Mouse (Mus musculus) 416B (cell line): ENCODE results near the gene Rapgef4.

ENCODE experiments used
- DNase-seq: peaks from one replicate; pipeline ENCODE4 v3.0.0; 2011; ENCODE audit warnings: low read depth

Rapgef4 gene

DNA sequence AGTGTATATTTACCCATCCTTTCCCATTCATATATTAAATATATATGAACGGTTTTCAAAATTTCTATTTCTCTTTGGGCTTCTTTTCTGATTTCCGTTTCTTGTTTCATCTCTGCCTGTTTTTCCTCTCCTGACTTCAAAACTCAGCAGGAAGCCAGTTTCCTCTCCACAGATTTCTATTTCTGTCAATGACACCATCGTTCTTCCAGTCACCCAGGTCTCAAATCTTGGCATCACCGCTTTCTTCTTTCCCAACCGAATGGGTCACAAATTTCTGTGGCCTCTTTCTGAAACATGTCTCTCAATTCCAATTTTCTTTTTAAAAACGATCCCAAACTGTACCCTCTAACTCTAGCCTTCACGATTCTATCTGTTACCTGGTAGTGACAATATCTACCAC lies 303.6 kb downstream of the Rapgef4 start:
- DNase-seq = no peak

DNA sequence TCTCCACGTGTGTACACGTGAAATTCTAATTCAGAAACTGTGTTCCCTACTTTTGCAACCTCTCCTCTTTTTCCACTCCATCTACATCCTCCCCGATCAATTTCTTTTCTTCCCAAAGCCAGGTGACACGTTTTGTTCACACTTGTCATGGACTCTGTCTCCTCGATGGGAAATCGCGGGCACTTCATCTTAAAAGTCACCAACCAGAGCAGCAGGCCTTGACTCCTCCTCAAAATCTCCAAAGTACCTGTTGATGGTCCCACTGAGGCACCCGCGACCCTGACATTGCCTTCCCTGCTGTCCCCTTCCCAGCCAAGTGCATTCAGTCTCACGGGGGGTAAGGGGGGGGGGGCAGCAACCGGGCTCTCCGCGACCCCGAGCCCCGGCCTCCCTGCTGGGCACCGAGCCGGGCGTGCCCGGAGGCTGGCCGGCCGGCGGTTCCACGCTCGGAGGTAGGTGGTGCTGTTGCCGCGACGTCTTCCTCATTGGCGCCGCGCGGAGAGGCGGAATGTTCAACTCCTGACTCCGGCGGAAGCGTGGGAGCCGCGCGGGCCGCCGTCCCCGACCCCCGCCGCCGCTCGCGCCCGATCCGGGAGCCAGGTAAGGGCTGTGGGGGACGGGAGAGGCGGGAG lies 304.3 kb downstream of the Rapgef4 start, which contains the start of gene Map3k20:
Gene Map3k20, plus strand, starts transcription at position 382 of the 632 bp plus-strand sequence.
- peak; percentile 62 for DNase-seq

DNA sequence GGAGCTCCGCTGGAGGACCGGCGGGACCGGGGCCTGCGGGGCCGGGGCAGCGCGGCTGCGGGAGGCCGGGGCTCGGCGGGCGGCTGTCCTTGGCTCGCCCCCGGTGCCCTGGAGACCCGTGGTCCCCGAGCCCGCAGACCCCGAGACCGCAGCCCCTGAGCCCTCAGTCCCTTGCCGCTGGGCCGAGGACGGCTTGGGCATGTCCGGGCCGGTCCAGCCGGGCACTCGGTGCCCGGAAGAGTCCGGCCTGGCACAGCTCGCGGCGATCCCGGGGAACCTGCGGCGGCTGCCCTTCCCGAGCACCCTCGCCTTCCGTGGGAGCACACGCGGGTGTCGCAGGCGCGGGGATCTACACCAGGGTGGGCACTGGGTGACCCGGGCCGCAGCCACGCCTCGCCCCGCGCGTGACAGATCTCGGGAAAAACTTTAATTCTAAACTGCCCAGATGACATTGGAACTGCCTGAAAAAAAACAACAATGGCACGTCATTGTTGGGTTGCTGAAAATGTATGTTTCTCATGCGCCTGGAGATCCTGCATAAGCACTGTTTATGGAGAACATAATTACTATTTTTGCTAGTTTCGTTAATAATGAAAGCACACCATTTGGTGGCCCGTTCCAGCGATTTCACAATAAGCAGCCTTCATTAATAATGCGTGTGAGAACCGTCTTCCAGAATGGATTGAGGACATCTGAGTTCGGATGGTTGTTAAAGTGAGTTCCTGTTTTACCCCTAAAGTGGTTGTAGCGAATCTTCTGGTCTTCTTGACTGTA lies 305.0 kb downstream of the Rapgef4 start:
- DNase-seq = peak; percentile 69

DNA sequence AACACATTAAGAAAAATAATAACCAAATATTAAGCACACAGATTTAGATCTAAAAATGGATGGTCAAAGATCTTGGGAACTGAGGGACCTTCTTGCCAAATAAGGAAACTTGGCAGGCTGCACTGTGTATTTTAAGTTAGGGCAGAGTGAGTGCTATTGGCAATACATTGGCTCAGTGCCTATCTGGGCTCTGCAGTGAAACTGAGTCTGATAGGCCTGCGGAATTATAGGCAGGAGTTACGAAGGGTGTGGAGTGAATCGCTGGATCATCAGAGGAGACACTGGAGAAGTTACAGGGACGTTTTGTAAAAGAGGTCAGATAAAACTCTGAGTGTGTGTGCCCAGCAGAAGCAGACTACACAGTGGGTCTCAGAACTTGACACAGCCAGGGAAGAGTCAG lies 306.1 kb downstream of the Rapgef4 start:
- DNase-seq = peak; percentile 84

DNA sequence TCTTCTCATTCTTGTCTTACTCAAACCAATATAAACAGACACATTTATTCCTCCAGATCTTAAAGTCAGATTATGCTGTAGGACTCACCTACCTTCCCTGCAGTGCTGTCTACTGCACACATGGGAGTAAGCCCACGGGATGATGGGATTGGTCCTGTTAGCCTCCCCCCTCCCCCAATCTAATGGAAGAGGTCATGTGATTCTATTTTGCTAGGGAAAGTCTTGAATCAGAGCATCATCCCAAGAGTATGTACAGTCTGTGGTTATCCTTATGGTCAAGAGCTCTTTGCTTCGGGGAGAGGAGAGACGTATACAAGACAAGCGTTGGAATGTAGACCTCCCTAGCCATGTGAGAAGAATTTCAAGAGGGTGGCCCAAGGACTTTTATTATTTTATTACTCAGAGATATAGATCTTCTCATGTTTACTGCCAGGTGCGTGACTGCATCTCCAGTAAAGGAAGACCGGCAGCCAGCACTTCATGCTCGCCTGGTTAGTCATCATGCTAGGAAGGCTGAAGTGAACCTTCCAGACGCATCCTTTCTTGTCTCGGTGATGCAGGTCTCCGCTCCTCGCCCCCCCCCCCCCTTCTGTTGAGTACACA lies 308.0 kb downstream of the Rapgef4 start:
- no peak for DNase-seq

DNA sequence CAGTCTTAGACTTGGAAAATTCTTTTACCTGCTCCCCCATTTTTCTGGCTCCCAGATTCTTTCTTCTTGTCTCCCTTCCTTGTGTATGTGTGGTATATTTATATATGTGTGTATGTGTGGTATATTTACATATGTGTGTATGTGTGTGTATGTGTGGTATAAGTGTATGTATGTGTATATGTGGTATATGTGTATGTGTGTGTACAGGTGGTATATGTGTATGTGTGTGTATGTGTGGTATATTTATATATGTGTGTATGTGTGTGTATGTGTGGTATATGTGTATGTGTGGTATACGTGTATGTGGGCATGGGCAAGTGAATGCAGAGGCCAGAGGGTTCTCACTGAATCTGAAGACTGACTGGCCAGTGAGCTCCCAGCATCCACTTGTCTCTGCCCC lies 310.1 kb downstream of the Rapgef4 start:
- no peak for DNase-seq

DNA sequence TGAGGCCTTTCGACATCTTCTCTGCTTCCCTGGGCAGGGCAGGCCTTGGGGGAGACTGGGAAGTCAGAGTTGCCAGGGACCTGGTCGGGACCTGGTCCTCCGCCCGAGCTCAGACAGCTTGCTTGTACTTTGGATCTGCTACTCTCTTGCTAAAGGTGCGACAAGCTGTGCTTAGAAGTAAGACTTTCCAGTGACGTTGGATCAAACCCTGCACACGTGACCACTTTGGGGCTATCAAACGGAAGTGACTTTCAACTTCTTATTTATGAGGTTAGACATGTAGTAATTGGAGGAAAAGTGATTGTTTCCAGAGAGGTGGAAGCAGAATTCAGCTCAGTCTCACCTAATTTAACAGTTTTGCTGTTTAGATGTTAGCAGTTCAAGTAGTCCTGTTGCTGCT lies 311.5 kb downstream of the Rapgef4 start:
- no peak for DNase-seq

DNA sequence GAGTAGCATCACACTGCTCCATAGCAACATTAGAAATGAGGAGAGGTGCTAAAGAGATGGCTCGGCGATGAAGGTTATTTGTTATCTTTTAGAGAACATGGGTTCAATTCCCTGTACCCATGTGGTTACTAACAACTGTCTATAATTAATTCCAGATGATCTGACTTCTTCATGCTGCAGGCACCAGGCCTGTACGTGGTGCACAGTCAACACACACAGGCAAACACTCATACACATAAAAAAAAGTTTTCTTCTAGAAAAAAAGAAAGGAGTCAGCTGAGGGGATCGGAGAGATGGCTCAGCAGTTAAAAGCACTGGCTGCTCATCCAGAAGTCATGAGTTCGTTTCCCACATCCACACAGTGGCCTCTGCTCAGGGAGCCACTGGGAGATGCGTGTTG lies 314.0 kb downstream of the Rapgef4 start:
- DNase-seq = no peak

DNA sequence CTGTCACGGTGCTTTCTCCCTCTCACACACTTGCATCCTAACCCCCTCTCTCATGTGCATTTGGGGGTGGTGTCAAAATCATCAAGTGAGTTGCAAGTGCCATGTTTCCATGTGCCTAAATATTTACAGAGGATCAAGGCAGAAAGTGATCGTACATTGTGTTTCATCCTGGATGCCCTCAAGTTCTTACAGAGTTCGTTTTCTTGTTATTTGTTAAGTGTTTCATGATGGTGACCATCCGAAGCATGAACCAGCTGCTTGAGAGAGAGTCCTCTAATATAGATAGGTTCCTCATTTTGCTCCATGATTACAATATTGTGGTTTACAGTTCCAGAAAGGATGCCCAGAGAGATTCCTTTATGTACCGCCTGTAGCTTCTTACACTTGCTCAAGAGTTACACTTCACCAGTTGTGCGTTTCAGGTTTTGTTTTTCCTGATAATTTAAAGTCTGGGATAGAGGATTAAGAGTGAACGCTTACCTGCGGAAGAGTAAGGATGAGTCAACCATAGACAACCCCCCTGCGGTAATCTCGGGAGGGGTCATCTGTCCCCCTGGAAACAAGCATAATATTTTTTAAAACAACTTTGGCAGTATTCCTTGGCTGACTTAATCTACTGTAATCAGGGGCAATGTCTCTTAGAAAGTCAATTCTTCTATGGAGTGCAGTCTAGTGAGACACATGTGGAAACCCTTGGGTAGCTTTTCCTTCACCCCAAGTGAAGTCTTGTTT lies 316.1 kb downstream of the Rapgef4 start:
- no peak for DNase-seq

DNA sequence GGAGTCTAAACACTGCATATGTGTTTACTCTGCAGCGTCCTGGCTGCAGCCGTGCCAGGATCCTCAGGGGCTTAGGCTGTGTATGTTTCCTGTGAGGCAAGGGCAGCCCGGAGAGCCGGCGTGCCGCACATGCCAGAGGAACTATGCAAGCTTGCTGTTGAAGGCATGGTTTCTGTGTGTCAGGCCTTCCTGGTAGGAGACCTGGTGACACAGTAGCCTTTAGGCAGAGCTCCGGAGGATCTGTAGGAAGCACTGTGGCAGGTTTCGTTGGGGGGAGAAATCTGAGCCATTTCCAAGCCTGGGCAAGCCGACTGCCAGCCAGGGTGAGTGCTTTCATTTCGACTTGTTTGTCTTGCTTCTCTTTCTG lies 316.7 kb downstream of the Rapgef4 start:
- DNase-seq = no peak

DNA sequence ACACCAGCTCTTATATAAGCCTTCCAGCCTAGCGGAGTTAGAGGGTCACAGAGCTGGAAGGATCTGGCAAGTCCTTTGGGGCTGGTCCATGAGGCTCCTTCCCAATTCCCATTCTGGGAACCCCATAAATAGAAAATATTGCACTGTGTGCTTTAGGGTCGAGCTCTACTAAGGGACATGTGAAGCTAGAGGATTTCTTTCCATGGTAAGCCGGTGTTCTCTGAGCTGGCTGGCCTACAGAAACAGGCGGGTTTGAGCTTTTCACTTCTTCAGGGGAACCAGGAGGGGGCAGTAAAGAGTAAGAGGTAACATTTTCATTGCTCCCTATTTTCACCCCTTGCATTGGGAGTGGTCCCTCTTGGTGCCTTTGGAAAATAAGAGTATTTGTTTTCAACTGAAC lies 317.4 kb downstream of the Rapgef4 start:
- peak; percentile 61 for DNase-seq

DNA sequence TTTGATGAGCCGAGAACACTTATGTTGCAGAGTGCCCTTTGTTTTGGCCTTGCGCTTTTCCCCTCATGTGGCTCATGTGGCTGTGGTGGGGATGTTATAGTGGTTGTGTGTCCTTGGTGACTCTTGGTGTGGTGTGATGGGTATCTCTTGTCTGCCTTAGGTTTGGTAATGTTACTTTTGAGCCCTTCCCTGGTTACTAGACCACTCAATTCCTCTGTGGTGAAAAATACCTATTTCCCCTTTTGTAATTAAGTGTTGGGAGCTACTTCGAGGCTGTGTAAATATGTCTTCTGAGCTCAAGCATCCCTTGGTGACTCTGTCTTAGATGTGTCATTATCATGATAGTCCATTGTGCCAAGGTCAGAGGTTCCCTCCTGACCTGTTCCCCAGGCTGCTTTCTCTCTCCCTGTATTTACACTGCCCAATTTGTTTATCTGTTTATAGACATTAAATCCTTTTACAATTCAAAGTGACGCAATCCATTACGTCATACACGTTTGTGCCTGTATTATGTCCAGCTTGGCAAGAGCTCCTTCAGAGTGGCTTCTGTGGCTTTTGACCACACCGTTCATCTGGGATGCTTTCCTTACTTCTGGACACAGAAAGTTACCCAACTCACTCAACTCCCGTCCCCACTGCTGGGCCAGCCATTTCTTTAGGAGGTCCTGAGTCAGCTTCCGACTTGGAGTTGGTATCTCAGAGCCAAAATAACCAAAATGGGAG lies 320.3 kb downstream of the Rapgef4 start:
- peak; percentile 85 for DNase-seq

DNA sequence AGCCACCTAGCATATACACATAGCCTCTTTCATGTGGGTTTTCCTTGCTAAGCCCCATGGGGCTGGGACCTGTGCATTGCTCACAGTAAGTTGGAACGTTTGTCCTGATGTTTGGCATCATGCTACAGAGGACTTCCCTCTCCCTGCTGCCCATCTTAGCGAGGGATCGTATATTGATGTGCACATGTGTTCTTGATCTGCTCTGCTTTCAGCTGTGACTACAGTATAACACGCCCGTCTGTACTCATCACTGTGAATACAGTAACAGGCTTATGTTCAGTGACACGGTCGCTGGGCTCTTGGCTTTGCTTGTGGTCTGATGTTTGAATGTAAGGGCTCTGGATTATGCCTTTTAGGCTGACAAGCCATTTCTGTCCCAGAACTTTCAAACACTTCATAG lies 324.7 kb downstream of the Rapgef4 start:
- no peak for DNase-seq
